Mouse (Mus musculus): Measurements from ENCODE around the gene Krt4. TPM values are rescaled to one million over a fixed set of nuclear protein-coding genes. Genes with fewer than 3 reads are reported as not detected.

The Krt4 gene
- polyA plus RNA-seq, 1 experiment from 2014 or later = 2.9 TPM

DNA sequence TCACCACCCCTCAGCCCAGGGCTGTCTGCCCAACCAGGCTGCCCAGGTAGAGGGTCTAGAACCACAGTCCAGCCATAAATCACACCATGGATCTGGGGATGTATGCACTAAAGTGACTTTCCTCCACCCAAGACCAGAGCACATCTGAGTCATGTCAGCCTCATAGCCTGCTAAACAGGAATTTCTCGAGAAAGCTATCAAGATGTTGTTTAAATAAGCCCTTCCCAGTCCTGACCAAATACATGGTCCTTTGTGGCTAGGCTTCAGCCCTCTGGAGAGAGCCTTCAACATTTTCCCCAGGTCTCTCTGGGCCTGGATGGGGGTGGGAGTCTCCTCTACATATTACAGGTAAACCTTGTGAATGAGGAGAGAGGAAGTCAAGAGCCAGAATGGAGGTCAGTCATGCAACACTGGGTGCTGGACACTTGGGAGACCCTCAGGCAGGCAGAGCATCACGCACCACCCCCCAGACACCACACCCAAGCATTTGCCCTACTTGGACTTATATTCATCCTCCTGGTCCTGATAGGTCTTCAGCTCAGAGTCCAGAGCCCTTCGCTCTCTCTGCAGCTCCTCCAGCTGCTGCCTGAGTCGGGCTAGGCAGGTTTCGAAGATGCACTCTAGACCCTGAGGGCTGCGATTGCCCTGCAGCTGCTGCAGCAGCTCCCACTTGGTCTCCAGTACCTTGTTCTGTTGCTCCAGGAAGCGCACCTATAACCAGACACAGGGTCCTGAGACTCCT lies 28.4 kb upstream of the Krt4 start:
- Histone ChIP-seq H3K4me2 (replicated peaks; ENCODE audit: low read depth, low read length) (no peak overlapping the region), H3K4me1 (ENCODE audit: insufficient read depth, low read depth, low read length) (no peaks in the 10 kb centered on the region), H3K36me3 (ENCODE audit: insufficient read depth, low read length) (no peaks in the 10 kb centered on the region), H3K9ac (replicated peaks; ENCODE audit: low read depth) (no peak overlapping the region), H3K4me3 (ENCODE audit: low read depth, low read length) (no peak overlapping the region), H3K27ac (ENCODE audit: low read length) (no peak overlapping the region), H3K27me3 (replicated peaks; ENCODE audit: insufficient read depth, low read length) (no peaks in the 10 kb centered on the region), H3K9me3 (ENCODE audit: low read length) (no peaks in the 10 kb centered on the region)
- peak; percentile 65 for ATAC-seq
- TF ChIP-seq EP300 (IDR thresholded peaks at IDR 0.05) (no peak), CTCF (IDR thresholded peaks at IDR 0.05) (no peak)
- 61% methylated on average over 7 of the region's 7 CpGs for WGBS
- DNase-seq (ENCODE audit: low spot score) = peak; percentile 68

DNA sequence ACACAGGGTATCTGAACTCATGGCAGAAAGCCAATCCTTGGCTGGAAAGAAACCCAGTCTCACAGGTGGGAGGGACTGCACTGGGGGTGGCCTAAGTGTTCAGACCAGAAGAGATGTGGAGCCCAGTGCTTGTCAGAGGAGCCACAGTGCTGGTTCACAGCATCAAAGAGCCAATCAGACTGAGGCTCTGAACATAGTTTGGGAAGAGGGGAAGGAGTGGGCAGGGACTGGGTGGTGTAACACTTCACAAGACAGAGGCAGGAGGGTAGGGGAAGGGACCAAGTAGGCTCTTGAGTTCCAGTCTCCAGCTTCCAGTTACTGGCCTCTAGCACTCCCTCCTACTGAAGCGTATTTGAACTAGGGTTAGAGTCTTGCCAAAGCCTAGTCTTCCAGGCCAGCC lies 20.9 kb upstream of the Krt4 start:
- no peaks in the 10 kb centered on the region for H3K9me3 ChIP-seq (ENCODE audit: low read length)
- TF ChIP-seq CTCF (IDR thresholded peaks at IDR 0.05) = no peak
- no peak for TF ChIP-seq EP300 (IDR thresholded peaks at IDR 0.05)
- H3K4me3 ChIP-seq (ENCODE audit: low read depth, low read length) = no peak overlapping the region
- H3K4me1 ChIP-seq (ENCODE audit: insufficient read depth, low read depth, low read length) = no peaks in the 10 kb centered on the region
- no peaks in the 10 kb centered on the region for H3K36me3 ChIP-seq (ENCODE audit: insufficient read depth, low read length)
- ATAC-seq (0 out of 2 replicates have a peak, but pooled peaks have one; percentile 33), DNase-seq (ENCODE audit: low spot score) (no peak)
- no peak overlapping the region for H3K4me2 ChIP-seq (replicated peaks; ENCODE audit: low read depth, low read length)
- no peak overlapping the region for H3K27ac ChIP-seq (ENCODE audit: low read length)
- no peak overlapping the region for H3K9ac ChIP-seq (replicated peaks; ENCODE audit: low read depth)
- WGBS = 88% methylated on average over 1 of the region's 1 CpGs
- H3K27me3 ChIP-seq (replicated peaks; ENCODE audit: insufficient read depth, low read length) = no peaks in the 10 kb centered on the region

DNA sequence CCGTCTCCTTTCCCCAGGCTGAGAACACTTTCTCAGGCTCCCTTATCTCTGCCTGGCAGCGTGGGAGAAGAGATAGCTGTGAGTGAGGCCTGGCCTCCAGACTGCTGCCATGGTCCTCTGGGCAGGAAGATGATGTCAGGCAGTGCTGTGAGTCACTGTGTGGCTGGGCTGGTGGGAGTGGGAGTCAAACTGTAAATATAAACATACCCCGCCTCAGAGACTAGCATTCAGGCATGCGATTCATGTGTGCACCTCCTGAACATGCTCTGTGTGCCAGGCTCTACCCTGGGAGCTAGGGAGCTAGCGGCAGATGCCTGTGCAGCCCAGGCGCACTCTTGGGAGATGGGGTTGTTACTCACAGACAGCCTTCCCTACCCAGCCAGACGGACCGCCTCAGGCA lies 17.4 kb upstream of the Krt4 start:
- 40% methylated on average over 8 of the region's 8 CpGs for WGBS
- no peak overlapping the region for H3K27ac ChIP-seq (ENCODE audit: low read length)
- H3K27me3 ChIP-seq (replicated peaks; ENCODE audit: insufficient read depth, low read length) = no peaks in the 10 kb centered on the region
- no peak overlapping the region for H3K4me2 ChIP-seq (replicated peaks; ENCODE audit: low read depth, low read length)
- TF ChIP-seq CTCF (IDR thresholded peaks at IDR 0.05) (no peak), EP300 (IDR thresholded peaks at IDR 0.05) (0 out of 2 replicates have a peak, but pooled peaks have one; percentile 18)
- H3K9ac ChIP-seq (replicated peaks; ENCODE audit: low read depth) = no peak overlapping the region
- peak; percentile 57 for DNase-seq (ENCODE audit: low spot score)
- H3K4me1 ChIP-seq (ENCODE audit: insufficient read depth, low read depth, low read length) = no peaks in the 10 kb centered on the region
- H3K9me3 ChIP-seq (ENCODE audit: low read length) = no peaks in the 10 kb centered on the region
- H3K4me3 ChIP-seq (ENCODE audit: low read depth, low read length) = no peak overlapping the region
- H3K36me3 ChIP-seq (ENCODE audit: insufficient read depth, low read length) = no peaks in the 10 kb centered on the region
- ATAC-seq = peak; percentile 74

- 52% methylated on average over 3 of the region's 6 CpGs for WGBS
- no peak for ATAC-seq
- no peak within 1 kb of the TSS for H3K9ac ChIP-seq (replicated peaks; ENCODE audit: low read depth)
Observed at GRCm38 (mm10) chr15:101940274-101940829, 15.8 kb upstream of the Krt4 start, which contains the start of gene Krt79. Krt79 (minus strand) TSS chr15:101940324.

GRCm38 (mm10) chr15:101938600-101939308 lies 14.2 kb upstream of the Krt4 start:
- no peaks in the 10 kb centered on the region for H3K36me3 ChIP-seq (ENCODE audit: insufficient read depth, low read length)
- DNase-seq (ENCODE audit: low spot score) (peak; percentile 42), ATAC-seq (peak; percentile 42; the same call in 1 of the 2 replicates)
- no peak overlapping the region for H3K4me3 ChIP-seq (ENCODE audit: low read depth, low read length)
- no peaks in the 10 kb centered on the region for H3K9me3 ChIP-seq (ENCODE audit: low read length)
- 64% methylated on average over 9 of the region's 9 CpGs for WGBS
- H3K9ac ChIP-seq (replicated peaks; ENCODE audit: low read depth) = no peak overlapping the region
- H3K4me2 ChIP-seq (replicated peaks; ENCODE audit: low read depth, low read length) = no peak overlapping the region
- TF ChIP-seq CTCF (IDR thresholded peaks at IDR 0.05) = no peak
- no peak for TF ChIP-seq EP300 (IDR thresholded peaks at IDR 0.05)
- H3K27ac ChIP-seq (ENCODE audit: low read length) = no peak overlapping the region
- H3K27me3 ChIP-seq (replicated peaks; ENCODE audit: insufficient read depth, low read length) = no peaks in the 10 kb centered on the region
- no peaks in the 10 kb centered on the region for H3K4me1 ChIP-seq (ENCODE audit: insufficient read depth, low read depth, low read length)

More at GRCm38 (mm10) chr15:101940274-101940829, 15.8 kb upstream of the Krt4 start, which contains the start of gene Krt79:
- Histone ChIP-seq H3K4me2 (replicated peaks; ENCODE audit: low read depth, low read length) (no peak within 1 kb of the TSS), H3K9me3 (ENCODE audit: low read length) (no peaks in the 10 kb centered on the region), H3K36me3 (ENCODE audit: insufficient read depth, low read length) (no peaks in the 10 kb centered on the region), H3K27me3 (replicated peaks; ENCODE audit: insufficient read depth, low read length) (no peaks in the 10 kb centered on the region), H3K27ac (ENCODE audit: low read length) (no peak within 1 kb of the TSS), H3K4me3 (ENCODE audit: low read depth, low read length) (no peak within 1 kb of the TSS), H3K4me1 (ENCODE audit: insufficient read depth, low read depth, low read length) (no peaks in the 10 kb centered on the region)
- TF ChIP-seq EP300 (IDR thresholded peaks at IDR 0.05) (no peak), CTCF (IDR thresholded peaks at IDR 0.05) (no peak)
- no peak for DNase-seq (ENCODE audit: low spot score)

DNA sequence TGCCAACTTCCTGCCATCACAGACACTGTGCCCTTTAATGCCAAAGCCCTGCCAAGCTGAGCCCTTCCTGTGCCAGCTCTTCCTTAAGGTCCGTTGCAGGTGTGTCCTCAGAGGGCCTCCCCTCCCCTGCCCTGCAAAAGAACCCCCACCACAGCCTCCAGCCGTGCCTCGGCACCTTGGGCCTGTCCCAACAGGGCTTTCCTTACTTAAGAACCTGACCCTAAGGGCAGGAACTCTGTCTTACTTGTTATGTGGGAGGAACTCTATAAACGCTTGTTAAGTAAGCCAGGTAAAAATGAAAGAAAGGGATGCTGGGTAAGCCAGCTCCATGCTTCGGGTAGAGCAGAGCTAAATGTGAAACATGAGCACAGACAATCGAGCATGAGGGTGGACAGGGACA lies 8.5 kb upstream of the Krt4 start:
- TF ChIP-seq CTCF (IDR thresholded peaks at IDR 0.05) = no peak
- no peak for TF ChIP-seq EP300 (IDR thresholded peaks at IDR 0.05)
- H3K4me2 ChIP-seq (replicated peaks; ENCODE audit: low read depth, low read length) = no peak overlapping the region
- H3K27ac ChIP-seq (ENCODE audit: low read length) = no peak overlapping the region
- H3K27me3 ChIP-seq (replicated peaks; ENCODE audit: insufficient read depth, low read length) = no peaks in the 10 kb centered on the region
- H3K9me3 ChIP-seq (ENCODE audit: low read length) = no peaks in the 10 kb centered on the region
- DNase-seq (ENCODE audit: low spot score) (no peak), ATAC-seq (no peak)
- H3K36me3 ChIP-seq (ENCODE audit: insufficient read depth, low read length) = no peaks in the 10 kb centered on the region
- H3K4me3 ChIP-seq (ENCODE audit: low read depth, low read length) = no peak overlapping the region
- H3K9ac ChIP-seq (replicated peaks; ENCODE audit: low read depth) = no peak overlapping the region
- 49% methylated on average over 6 of the region's 6 CpGs for WGBS
- H3K4me1 ChIP-seq (ENCODE audit: insufficient read depth, low read depth, low read length) = 0 out of 2 replicates have a peak, but pooled peaks cover 6% of the 10 kb centered on the region

Data from lung, postnatal 0 days (tissue).